Mouse (Mus musculus) MEL (cell line): ENCODE data around the gene Psmc5. TPM values are rescaled to one million over a fixed set of nuclear protein-coding genes. Genes with fewer than 3 reads are reported as not detected.
A peak's percentile ranks its signal among the peaks of the same experiment; 100 is the strongest.

Source experiments
- DNase-seq: peaks from one replicate; pipeline ENCODE4 v3.0.0; 2011; ENCODE audit warnings: low read depth, low spot score
- H3K27ac ChIP-seq: 2 replicates; pipeline ENCODE4 v1.5.1; 2012; ENCODE audit warnings: low read depth, mild to moderate bottlenecking, control low read depth, low read length, moderate library complexity; ENCODE audit not compliant: control insufficient read depth
- H3K27me3 ChIP-seq, 2 experiments: fragments of 150-350 bp in 1 of 2; sonication (generic) in 1 of 2; 2 replicates each; pipeline ENCODE4 v1.6.1; 2012; ENCODE audit warnings: low read length in 2 of 2, mild to moderate bottlenecking in 2 of 2, improper control_type of control experiment in 1 of 2, moderate library complexity in 1 of 2; ENCODE audit not compliant: insufficient read depth in 2 of 2, control insufficient read depth in 1 of 2
- H3K36me3 ChIP-seq, 2 experiments: 2 replicates each; pipeline ENCODE4 v1.6.1; 2012 to 2014; ENCODE audit warnings: low read length in 2 of 2, improper control_type of control experiment in 1 of 2, inconsistent platforms in 1 of 2, mild to moderate bottlenecking in 1 of 2; ENCODE audit not compliant: insufficient read depth in 2 of 2, control insufficient read depth in 1 of 2
- H3K4me1 ChIP-seq, 2 experiments: fragments of 150-350 bp in 1 of 2; sonication (generic) in 1 of 2; 2 replicates each; pipeline ENCODE4 v1.6.1; 2012; ENCODE audit warnings: low read length in 2 of 2, improper control_type of control experiment in 1 of 2, mild to moderate bottlenecking in 1 of 2; ENCODE audit not compliant: insufficient read depth in 2 of 2, control insufficient read depth in 1 of 2
- H3K4me3 ChIP-seq, 2 experiments: fragments of 150-350 bp in 1 of 2; sonication (generic) in 1 of 2; 2 replicates each; pipeline ENCODE4 v1.5.1; 2012; ENCODE audit warnings: low read depth in 2 of 2, low read length in 2 of 2, mild to moderate bottlenecking in 2 of 2, moderate library complexity in 2 of 2, control low read depth in 1 of 2, improper control_type of control experiment in 1 of 2; ENCODE audit not compliant: control insufficient read depth in 1 of 2, insufficient read depth in 1 of 2
- H3K79me2 ChIP-seq: 2 replicates; pipeline ENCODE4 v1.6.1; 2012; ENCODE audit warnings: mild to moderate bottlenecking, low read length, moderate library complexity; ENCODE audit not compliant: control insufficient read depth, poor library complexity, insufficient read depth
- H3K9ac ChIP-seq: 2 replicates; pipeline ENCODE4 v1.6.1; 2012; ENCODE audit warnings: low read depth, mild to moderate bottlenecking, control low read depth, low read length, moderate library complexity; ENCODE audit not compliant: control insufficient read depth, poor library complexity, severe bottlenecking
- H3K9me3 ChIP-seq: fragments of 150-350 bp; sonication (generic); replicated peaks from 2 replicates; pipeline ENCODE4 v1.6.1; 2012; ENCODE audit warnings: mild to moderate bottlenecking, low read length, improper control_type of control experiment, moderate library complexity; ENCODE audit not compliant: insufficient read depth
- CHD2 ChIP-seq: IDR thresholded peaks from 2 replicates; pipeline ENCODE4 v1.6.1; 2011; ENCODE audit warnings: low read length, improper control_type of control experiment
- CTCF ChIP-seq, 3 experiments: IDR thresholded peaks in 2 of 3; conservative IDR thresholded peaks in 1 of 3; 2 replicates each; pipeline ENCODE4 v1.5.1; 2011 to 2012; ENCODE audit warnings: low read length in 3 of 3, low read depth in 2 of 3, mild to moderate bottlenecking in 2 of 3, improper control_type of control experiment in 1 of 3, inconsistent platforms in 1 of 3, mixed read lengths in 1 of 3, moderate library complexity in 1 of 3; ENCODE audit not compliant: control insufficient read depth in 1 of 3, insufficient read depth in 1 of 3, poor library complexity in 1 of 3, severe bottlenecking in 1 of 3
- MAX ChIP-seq: IDR thresholded peaks from 2 replicates; pipeline ENCODE4 v1.6.1; 2011; ENCODE audit warnings: low read length, improper control_type of control experiment
- MAZ ChIP-seq: IDR thresholded peaks from 2 replicates; pipeline ENCODE4 v1.6.1; 2012; ENCODE audit warnings: low read depth, mild to moderate bottlenecking, inconsistent platforms, low read length, improper control_type of control experiment
- MEF2A ChIP-seq: IDR thresholded peaks from 2 replicates; pipeline ENCODE4 v1.6.1; 2014; ENCODE audit warnings: low read depth, mild to moderate bottlenecking, inconsistent platforms, low read length, improper control_type of control experiment; ENCODE audit not compliant: poor library complexity, insufficient replicate concordance, severe bottlenecking; ENCODE audit errors: extremely low read depth
- MYB ChIP-seq: IDR thresholded peaks from 2 replicates; pipeline ENCODE4 v1.6.1; 2011; ENCODE audit warnings: mild to moderate bottlenecking, low read depth, low read length, improper control_type of control experiment
- MYC ChIP-seq: IDR thresholded peaks from 2 replicates; pipeline ENCODE4 v1.6.1; 2011; ENCODE audit warnings: low read depth, mild to moderate bottlenecking, low read length, improper control_type of control experiment, moderate library complexity
- NELFE ChIP-seq: IDR thresholded peaks from 2 replicates; pipeline ENCODE4 v1.6.1; 2011; ENCODE audit warnings: low read depth, low read length, improper control_type of control experiment
- POLR2A ChIP-seq, 2 experiments: IDR thresholded peaks; 2 replicates each; pipeline ENCODE4 v1.6.1; 2011 to 2012; ENCODE audit warnings: low read length in 2 of 2, mild to moderate bottlenecking in 2 of 2, control low read depth in 1 of 2, improper control_type of control experiment in 1 of 2, low read depth in 1 of 2, moderate library complexity in 1 of 2; ENCODE audit not compliant: control insufficient read depth in 1 of 2, insufficient read depth in 1 of 2, poor library complexity in 1 of 2
- RAD21 ChIP-seq: IDR thresholded peaks from 2 replicates; pipeline ENCODE4 v1.6.1; 2011; ENCODE audit warnings: mild to moderate bottlenecking, low read depth, low read length, improper control_type of control experiment
- RCOR1 ChIP-seq: IDR thresholded peaks from 2 replicates; pipeline ENCODE4 v1.6.1; 2012; ENCODE audit warnings: low read depth, mild to moderate bottlenecking, inconsistent platforms, low read length, improper control_type of control experiment
- SIN3A ChIP-seq: IDR thresholded peaks from 2 replicates; pipeline ENCODE4 v1.6.1; 2012; ENCODE audit warnings: low read length, improper control_type of control experiment, inconsistent platforms
- TAL1 ChIP-seq: IDR thresholded peaks from 2 replicates; pipeline ENCODE4 v1.6.1; 2012; ENCODE audit warnings: mild to moderate bottlenecking, inconsistent platforms, low read length, moderate library complexity, mixed read lengths
- TCF12 ChIP-seq: IDR thresholded peaks from 2 replicates; pipeline ENCODE4 v1.6.1; 2014; ENCODE audit warnings: low read depth, mild to moderate bottlenecking, inconsistent platforms, low read length, improper control_type of control experiment, moderate library complexity
- USF1 ChIP-seq: IDR thresholded peaks from 2 replicates; pipeline ENCODE4 v1.6.1; 2014; ENCODE audit warnings: low read depth, mild to moderate bottlenecking, inconsistent platforms, low read length, improper control_type of control experiment, moderate library complexity
- USF2 ChIP-seq, 2 experiments: IDR thresholded peaks; 2 replicates each; pipeline ENCODE4 v1.6.1; 2011 to 2012; ENCODE audit warnings: improper control_type of control experiment in 2 of 2, low read length in 2 of 2, borderline replicate concordance in 1 of 2, inconsistent platforms in 1 of 2, low read depth in 1 of 2, mild to moderate bottlenecking in 1 of 2; ENCODE audit not compliant: insufficient read depth in 1 of 2
- polyA plus RNA-seq, 2 experiments: library from polyadenylated mRNA; stranded (reverse) in 1 of 2; unstranded in 1 of 2; fragments of >175 nt in 1 of 2; fragments of >200 nt in 1 of 2; gene quantifications; 2 replicates each; pipeline versions ENCODE4 v1.2.1 to v1.2.4; 2012; ENCODE audit warnings: low replicate concordance in 2 of 2, low read depth in 1 of 2; ENCODE audit not compliant: insufficient read length in 2 of 2, insufficient read depth in 1 of 2, missing spikeins in 1 of 2
- total RNA-seq: library from RNA; depleted of rRNA; stranded (reverse); fragments of 300-350 nt; gene quantifications from 2 replicates; pipeline ENCODE4 v1.2.3, GENCODE M21; 2012

The Psmc5 gene
- total and polyA plus RNA-seq, 3 experiments: 112 to 426 (median 290) TPM

DNA sequence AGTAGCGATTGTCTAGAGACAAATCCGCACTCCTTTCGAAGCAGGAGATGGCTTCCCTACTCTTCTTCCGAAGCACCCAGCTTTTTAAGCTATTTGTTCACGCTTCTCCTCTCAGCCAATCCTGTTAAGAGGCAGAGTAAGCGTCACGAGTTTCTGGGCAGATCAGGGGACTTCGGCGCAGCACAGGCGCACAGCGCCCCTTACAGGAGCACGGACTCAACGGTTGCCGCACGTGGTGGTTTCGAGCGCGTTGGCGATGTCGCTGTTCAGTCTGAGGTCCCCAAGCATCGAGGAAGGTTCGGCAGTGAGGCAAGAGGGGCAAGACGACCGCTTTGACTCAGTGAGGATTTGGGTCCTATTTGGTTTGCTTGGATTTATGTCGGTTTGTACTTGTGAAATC is 20.5 kb downstream of the Psmc5 start, which contains the start of gene Tcam1 (continued):
- peak; percentile 100 for TF ChIP-seq MAX
- TF ChIP-seq MAZ: no peak

DNA sequence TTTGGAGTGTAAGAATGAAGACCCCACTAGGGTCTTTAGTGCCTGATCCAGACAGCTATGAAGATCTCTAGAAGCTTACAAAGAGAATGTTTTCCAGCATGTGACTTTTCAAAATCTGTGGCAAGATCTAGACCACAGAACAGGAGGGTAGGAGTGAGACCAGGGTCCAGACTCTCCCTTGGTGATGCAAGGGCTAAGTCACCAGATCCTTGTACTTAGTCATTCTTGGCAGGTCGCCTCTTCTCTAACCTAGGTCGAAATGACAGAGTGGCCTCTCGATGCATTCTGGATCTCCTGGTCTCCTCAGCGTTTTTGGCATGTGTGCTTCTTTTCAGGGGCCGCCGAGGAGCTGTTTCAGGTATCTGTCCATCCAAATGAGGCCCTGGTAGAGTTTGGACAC is 26.5 kb downstream of the Psmc5 start:
- H3K4me1 ChIP-seq: peaks cover 0 to under 1% of the 10 kb centered on the region in 2 experiments; a peak in 1 of 4 replicates
- no peak overlapping the region for H3K4me3 ChIP-seq
- H3K27ac ChIP-seq: no peak overlapping the region
- H3K9ac ChIP-seq: no peak overlapping the region
- H3K9me3 ChIP-seq: no peaks in the 10 kb centered on the region
- no peaks in the 10 kb centered on the region for H3K27me3 ChIP-seq
- no peak for DNase-seq
- H3K79me2 ChIP-seq: no peaks in the 10 kb centered on the region
- TF ChIP-seq USF1: no peak
- no peak for TF ChIP-seq MYC
- TF ChIP-seq NELFE: no peak
- no peak for TF ChIP-seq MYB
- TF ChIP-seq USF2 (IDR thresholded peaks at IDR 0.05; ENCODE audit: borderline replicate concordance in 1 of 2, insufficient read depth in 1 of 2, low read depth in 1 of 2, low read length in 2 of 2): no peak
- TF ChIP-seq MAX: no peak
- no peak for TF ChIP-seq MAZ
- no peak for TF ChIP-seq POLR2A (IDR thresholded peaks at IDR 0.05; ENCODE audit: control insufficient read depth in 1 of 2, insufficient read depth in 1 of 2, low read depth in 1 of 2, low read length in 2 of 2, poor library complexity in 1 of 2)
- no peaks in the 10 kb centered on the region for H3K36me3 ChIP-seq

DNA sequence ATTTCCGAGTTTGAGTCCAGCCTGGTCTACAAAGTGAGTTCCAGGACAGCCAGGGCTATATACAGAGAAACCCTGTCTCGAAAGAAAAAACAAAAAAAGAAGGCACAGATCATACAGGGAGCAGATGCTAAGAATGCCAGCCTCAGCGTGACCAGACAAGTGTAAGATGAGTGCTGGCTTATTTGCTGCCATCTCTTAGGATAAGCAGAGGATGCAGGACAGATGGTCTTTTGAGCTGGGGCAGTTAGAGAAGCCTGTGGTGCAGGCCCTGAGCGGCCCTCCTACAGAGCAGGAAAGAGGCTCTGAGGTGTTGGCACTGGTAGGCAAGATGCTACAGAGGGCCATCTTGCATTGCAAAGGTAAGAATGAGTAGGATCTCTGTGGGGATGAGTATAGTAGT is 27.4 kb downstream of the Psmc5 start:
- Histone ChIP-seq H3K36me3 (no peaks in the 10 kb centered on the region), H3K4me1 (no peaks in the 10 kb centered on the region), H3K27me3 (no peaks in the 10 kb centered on the region), H3K4me3 (no peak overlapping the region), H3K27ac (no peak overlapping the region), H3K9me3 (no peaks in the 10 kb centered on the region), H3K9ac (no peak overlapping the region), H3K79me2 (no peaks in the 10 kb centered on the region)
- DNase-seq: no peak
- TF ChIP-seq USF1 (no peak), TAL1 (no peak), NELFE (no peak), CHD2 (no peak), RAD21 (no peak), CTCF (IDR thresholded peaks at IDR 0.05 in 2 of 3, conservative IDR thresholded peaks at IDR 0.05 in 1 of 3; ENCODE audit: control insufficient read depth in 1 of 3, insufficient read depth in 1 of 3, low read depth in 2 of 3, low read length in 3 of 3, poor library complexity in 1 of 3, severe bottlenecking in 1 of 3) (no peak), TCF12 (no peak), RCOR1 (no peak), SIN3A (no peak), MEF2A (no peak)
